Mouse (Mus musculus): Measurements from ENCODE around the gene Mgat5b.
"Not testable (repeated sequence)": the region's sequence is repeated elsewhere in the genome, so short reads cannot be mapped to it uniquely, and the experiment has no call there.

- not testable (repeated sequence) for TF ChIP-seq USF1 (IDR thresholded peaks at IDR 0.05; ENCODE audit: low read depth, low read length); ELF1 (IDR thresholded peaks at IDR 0.05; ENCODE audit: low read depth, low read length); MAX (IDR thresholded peaks at IDR 0.05; ENCODE audit: low read length); CTCF (IDR thresholded peaks at IDR 0.05 in 2 of 3, conservative IDR thresholded peaks at IDR 0.05 in 1 of 3; ENCODE audit: control insufficient read depth in 1 of 3, insufficient read depth in 1 of 3, low read depth in 2 of 3, low read length in 3 of 3, poor library complexity in 1 of 3, severe bottlenecking in 1 of 3); ZMIZ1 (IDR thresholded peaks at IDR 0.05; ENCODE audit: low read depth, low read length); MAZ (IDR thresholded peaks at IDR 0.05; ENCODE audit: low read depth, low read length); TAL1 (IDR thresholded peaks at IDR 0.05; ENCODE audit: low read length); POLR2A (IDR thresholded peaks at IDR 0.05; ENCODE audit: control insufficient read depth in 1 of 2, insufficient read depth in 1 of 2, low read depth in 1 of 2, low read length in 2 of 2, poor library complexity in 1 of 2); EP300 (IDR thresholded peaks at IDR 0.05; ENCODE audit: low read depth in 1 of 2, low read length in 2 of 2); MYB (IDR thresholded peaks at IDR 0.05; ENCODE audit: low read depth, low read length); JUND (IDR thresholded peaks at IDR 0.05; ENCODE audit: low read depth, low read length); ZKSCAN1 (IDR thresholded peaks at IDR 0.05; ENCODE audit: low read depth, low read length); POLR2AphosphoS5 (IDR thresholded peaks at IDR 0.05; ENCODE audit: borderline replicate concordance, low read depth, low read length)
Observed at GRCm38 (mm10) chr11:116902588-116902987, 16.1 kb upstream of the Mgat5b start.

Measured in MEL (cell line).